Mouse (Mus musculus): ENCODE data around the gene Sbf1. TPM values are rescaled to one million over a fixed set of nuclear protein-coding genes. Genes with fewer than 3 reads are reported as not detected.
A peak's percentile ranks its signal among the peaks of the same experiment; 100 is the strongest.

Sbf1 gene
- 100 to 1,000 TPM; 215 to 259 TPM for total RNA-seq (2021)
- long read RNA-seq, full-length matches to known transcripts = 25 of 105 reads
- long read RNA-seq, partial matches to known transcripts = 32 of 105 reads
- long read RNA-seq, other reads (novel, unspliced or antisense) = 48 of 105 reads

DNA sequence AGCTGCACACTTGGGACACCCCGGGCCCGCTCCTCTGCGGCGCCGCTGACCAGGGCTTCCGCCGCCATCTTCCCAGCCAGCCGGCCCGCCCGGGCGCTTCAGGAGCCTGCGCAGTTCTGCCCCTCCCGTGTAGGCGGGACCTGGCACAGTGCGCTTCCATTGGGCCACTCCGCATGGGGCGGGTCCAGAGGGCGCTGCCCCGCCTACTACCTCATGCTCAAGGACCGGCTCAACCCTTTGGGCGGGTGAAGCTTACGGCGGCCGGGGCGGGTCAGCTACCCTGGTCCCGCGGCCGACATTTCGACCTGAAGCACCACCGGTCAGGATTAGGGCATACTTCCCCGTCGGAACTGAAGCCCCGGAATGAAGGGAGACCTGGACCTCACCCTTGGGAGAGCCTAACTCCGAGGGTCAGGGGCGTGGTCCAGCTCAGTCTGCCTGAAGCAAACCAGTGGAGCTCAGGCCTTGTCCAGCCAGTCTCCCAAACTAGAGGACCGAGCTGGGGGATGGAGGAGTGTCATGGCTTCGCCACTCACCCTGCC, at the start of gene Sbf1:
Gene Sbf1 (minus strand): TSS at position 122 of the 542 bp plus-strand sequence.
- peak; percentile 95 to 98 for DNase-seq (ENCODE audit: low spot score in 2 of 2)

DNA sequence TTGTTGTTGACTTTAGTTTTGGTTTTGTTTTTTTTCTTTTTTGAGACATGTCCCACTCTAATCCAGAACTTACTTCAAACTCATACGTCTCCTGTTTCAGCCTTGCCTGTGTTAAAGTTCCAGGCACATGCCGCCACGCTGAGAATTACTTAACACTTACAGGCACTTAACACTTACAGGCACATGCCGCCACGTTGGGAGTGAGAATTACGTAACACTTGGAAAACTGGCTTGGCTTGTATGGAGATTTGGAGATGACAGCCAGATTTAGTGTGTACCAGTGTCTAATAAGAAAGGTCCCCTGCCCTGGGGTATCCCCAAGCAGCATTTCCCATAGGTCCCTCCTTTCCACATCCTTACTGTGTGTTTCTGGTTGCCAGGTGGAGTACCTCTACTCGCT, 47.9 kb upstream of the Sbf1 start:
- no peak for DNase-seq (ENCODE audit: low spot score in 2 of 2)

DNA sequence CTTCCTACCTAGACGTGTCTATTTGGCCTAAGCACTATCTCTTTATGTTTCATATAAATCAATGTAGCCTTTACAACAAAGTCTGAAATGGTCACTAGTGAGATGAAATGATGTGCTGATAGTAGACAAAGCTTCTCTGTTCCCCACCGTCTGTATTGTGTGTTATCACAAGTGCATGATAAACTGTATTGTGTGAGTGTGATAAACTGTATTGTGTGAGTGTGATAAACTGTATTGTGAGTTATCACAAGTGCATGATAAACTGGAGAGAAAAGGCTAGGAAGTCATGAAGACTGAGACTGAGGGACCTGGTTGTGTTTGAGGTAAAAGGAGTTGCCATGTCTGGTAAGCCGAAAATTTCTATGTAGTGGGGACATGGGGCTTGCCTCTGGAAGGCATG, 43.7 kb upstream of the Sbf1 start:
- no peak for DNase-seq (ENCODE audit: low spot score in 2 of 2)

DNA sequence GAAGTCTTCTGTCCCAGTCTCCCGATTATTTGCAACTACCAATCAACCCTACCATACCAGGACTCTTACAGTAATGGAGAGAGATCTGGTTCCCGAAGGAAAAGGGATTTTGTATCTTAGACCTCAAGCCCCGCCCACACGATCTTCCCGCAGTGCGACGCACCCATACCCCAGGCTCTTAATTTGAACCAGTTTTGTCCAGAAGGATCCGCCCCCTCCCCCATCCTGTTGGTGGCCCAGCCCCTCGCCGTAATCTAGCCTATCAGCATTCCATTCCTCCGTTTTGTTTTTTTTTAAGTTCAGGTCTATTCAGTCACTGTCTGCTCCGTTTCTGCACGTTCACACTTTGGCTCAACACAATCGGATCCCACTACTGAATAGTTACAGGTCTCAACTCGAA, 41.3 kb upstream of the Sbf1 start:
- DNase-seq (ENCODE audit: low spot score in 2 of 2) = peak; percentile 74 to 79

DNA sequence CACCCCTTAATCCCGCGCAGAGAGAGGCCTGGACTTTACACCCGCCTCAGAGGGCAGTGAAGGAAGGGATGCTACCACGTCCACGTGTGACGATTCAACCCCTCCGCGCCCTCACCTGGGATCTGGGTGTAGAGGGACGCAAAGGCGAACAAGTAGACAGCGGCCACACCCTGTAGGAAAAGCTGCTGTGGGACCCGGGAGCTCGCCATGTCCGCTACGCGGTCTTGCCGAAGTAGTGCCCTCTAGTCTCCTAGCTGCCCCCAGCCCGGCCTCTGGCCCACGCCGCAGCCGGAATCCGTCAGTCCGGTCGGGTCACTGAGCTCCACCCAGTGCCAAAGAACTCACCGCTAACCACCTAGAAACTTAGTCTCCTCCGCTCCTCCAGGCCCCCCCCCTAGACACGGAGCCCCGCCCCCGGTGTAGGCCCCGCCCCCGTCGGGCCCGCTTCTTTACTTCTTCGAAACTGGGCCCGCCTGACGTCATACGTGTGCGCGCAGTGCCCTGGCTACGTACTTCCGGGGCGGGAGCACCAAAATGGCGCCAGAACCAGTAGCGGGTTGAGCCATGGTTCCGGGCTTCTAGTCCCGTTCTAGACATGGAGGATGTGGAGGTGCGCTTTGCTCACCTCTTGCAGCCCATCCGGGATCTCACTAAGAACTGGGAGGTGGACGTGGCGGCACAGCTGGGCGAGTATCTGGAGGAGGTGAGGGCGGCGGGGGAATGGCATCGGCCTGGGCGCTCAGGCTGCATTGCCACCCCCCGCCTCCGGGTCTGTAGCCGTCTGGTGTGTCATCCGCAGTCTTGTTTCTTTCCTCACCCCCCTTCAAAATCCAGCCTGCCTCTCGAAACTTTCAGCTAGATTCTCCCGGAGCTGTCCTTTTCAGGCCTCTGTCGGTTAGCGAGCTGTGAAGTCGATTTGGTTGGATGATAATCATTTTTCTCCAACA, 40.4 kb upstream of the Sbf1 start, which contains the start of the genes Lmf2 and Ncaph2:
Gene Lmf2 (minus strand): TSS at position 419 of the 947 bp plus-strand sequence.
Gene Ncaph2 (plus strand): TSS at position 479 of the 947 bp plus-strand sequence.
- DNase-seq (ENCODE audit: low spot score in 2 of 2) = peak; percentile 94 to 95

DNA sequence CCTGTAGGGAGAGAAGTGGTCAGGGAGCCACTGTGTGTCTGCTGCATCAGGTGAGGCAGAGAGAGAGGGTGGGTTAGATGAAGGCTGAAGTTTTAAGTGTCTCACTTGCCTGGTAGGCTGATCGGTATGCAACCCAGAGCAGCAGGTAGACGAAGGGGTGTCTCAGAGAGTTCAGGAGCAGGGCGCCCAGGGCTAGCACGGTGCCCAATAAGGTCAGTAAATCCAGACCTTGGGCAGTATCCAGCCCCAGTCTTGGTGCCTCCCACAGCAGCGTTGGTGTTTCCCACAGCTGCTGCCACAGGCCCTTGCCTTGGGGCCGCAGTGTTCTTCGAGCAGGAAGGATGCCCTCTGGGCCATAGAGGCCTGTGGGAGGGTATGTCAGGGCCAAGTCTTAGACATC, 39.3 kb upstream of the Sbf1 start:
- DNase-seq (ENCODE audit: low spot score in 2 of 2) = no peak

- no peak for DNase-seq (ENCODE audit: low spot score in 2 of 2)
Measured at GRCm38 (mm10) chr15:89353837-89354236, 38.7 kb upstream of the Sbf1 start.

GRCm38 (mm10) chr15:89352795-89353194, 37.7 kb upstream of the Sbf1 start:
- no peak for DNase-seq (ENCODE audit: low spot score in 2 of 2)

DNA sequence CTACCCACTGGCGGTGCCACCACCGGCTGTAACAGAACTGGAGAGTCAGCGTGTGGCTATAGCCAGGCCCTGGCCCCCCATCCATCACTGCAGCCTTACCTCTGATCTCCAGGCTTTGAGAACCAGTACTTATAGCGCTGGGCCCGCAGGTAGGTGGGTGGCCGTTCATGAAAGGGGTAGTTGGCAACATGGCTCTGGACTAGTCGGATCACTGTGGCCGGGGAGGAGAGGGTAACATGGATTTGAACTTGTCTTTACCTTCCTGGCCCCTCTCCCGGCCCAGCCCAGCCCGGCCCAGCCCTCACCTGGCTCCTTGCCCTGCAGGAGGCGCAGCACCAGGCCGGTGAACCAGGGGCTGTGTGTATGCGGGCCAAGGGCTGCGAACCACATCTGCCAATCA, 36.9 kb upstream of the Sbf1 start:
- DNase-seq (ENCODE audit: low spot score in 2 of 2) = no peak

GRCm38 (mm10) chr15:89351302-89351701, 36.2 kb upstream of the Sbf1 start:
- no peak for DNase-seq (ENCODE audit: low spot score in 2 of 2)

- no peak for DNase-seq (ENCODE audit: low spot score in 2 of 2)
Measured at GRCm38 (mm10) chr15:89350447-89350846, 35.3 kb upstream of the Sbf1 start.

- no peak for DNase-seq (ENCODE audit: low spot score in 2 of 2)
Measured at GRCm38 (mm10) chr15:89343325-89343724, 28.2 kb upstream of the Sbf1 start.

DNA sequence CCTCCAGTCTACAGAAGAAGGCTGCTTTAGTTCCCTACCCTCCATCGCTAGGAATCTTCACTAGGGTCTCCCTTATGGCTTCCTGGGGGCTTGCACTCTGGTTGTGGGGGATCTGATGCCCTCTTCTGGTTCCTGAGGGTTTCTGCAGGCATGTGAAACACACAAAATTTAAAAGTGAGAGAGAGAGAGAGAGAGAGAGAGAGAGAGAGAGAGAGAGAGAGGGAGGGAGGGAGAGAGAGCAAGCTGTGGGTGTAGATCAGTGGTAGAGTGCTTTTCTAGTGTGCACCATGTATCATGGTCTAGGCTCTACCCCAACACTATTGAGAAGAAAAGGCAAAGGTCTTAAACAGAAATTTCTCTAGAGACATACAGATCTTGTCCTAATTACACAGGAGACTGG, 26.6 kb upstream of the Sbf1 start:
- DNase-seq (ENCODE audit: low spot score in 2 of 2) = no peak

DNA sequence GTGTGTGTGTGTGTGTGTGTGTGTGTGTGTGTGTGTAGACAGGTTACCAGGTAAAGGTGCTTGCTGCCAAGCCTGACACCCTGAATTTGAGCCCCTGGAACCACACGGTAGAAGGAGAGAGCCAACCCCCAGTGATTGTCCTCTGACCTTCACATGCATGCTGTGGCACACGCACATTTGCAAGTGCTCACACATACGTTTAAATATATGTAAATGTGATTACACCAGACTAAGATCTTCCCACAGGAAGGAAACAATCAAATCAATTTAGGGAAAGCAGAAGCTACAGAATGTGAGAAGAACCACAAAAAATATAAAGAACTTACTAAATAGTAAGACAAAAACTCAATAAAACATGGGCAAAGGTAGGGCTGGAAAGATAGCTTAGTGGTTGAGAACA, 25.0 kb upstream of the Sbf1 start:
- DNase-seq (ENCODE audit: low spot score in 2 of 2) = no peak

- DNase-seq (ENCODE audit: low spot score in 2 of 2) = no peak
Measured at GRCm38 (mm10) chr15:89339696-89340095, 24.6 kb upstream of the Sbf1 start.

GRCm38 (mm10) chr15:89336422-89336821, 21.3 kb upstream of the Sbf1 start:
- no peak for DNase-seq (ENCODE audit: low spot score in 2 of 2)

GRCm38 (mm10) chr15:89334774-89335537, 19.8 kb upstream of the Sbf1 start:
- DNase-seq (ENCODE audit: low spot score in 2 of 2) = no peak

GRCm38 (mm10) chr15:89334271-89334670, 19.2 kb upstream of the Sbf1 start, which contains the start of gene Miox:
Miox (plus strand) TSS chr15:89334398.
- no peak for DNase-seq (ENCODE audit: low spot score in 2 of 2)

GRCm38 (mm10) chr15:89326441-89326840, 11.3 kb upstream of the Sbf1 start:
- no peak for DNase-seq (ENCODE audit: low spot score in 2 of 2)

- no peak for DNase-seq (ENCODE audit: low spot score in 2 of 2)
Measured at GRCm38 (mm10) chr15:89323656-89324055, 8.5 kb upstream of the Sbf1 start.

Measured in layer of hippocampus, postnatal 10 days (tissue).